Mouse (Mus musculus): ENCODE results near the gene Neu2.

DNA sequence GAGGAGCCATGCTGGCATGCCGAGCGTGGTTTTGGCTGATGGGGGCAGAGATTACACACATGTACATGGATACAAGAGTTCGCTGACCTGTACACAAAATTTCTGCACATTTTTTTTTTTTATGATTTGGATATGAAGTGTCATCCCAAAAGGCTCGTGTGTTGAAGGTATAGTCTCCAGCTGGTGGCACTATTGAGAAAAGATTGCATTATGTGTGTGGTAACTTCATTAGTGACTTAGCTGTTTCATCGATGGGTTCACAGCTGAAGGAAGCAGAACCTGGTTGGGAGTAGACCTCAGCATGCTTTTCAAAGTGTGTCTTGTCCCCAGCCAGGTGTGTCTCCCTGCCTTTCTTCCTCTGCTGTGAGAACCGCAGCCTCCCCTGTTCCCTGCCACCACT lies 41.4 kb upstream of the Neu2 start:
- peak; percentile 13; the same call in 1 of the 2 replicates for TF ChIP-seq CTCF (IDR thresholded peaks at IDR 0.05; ENCODE audit: extremely low read depth, insufficient read depth, low read length)
- no peak for TF ChIP-seq POLR2A (IDR thresholded peaks at IDR 0.05; ENCODE audit: extremely low read depth, insufficient read depth, low read length)
